25 mouse cellular contexts compared by ENCODE assay signal in genomic region chr2:171371751-171372150, GRCm38 (mm10).
A peak's percentile ranks its signal among the peaks of the same experiment; 100 is the strongest.
DNase-seq lines count a peak whose midpoint lies in the region; ATAC-seq lines count a peak whose summit lies in the region.
"Had no signal": no experiment of that assay in that cellular context is flagged by ENCODE, and none has a peak within 500 bp of the region (broad histone marks: within the 10 kb centered on the region; RNA-seq: fewer than 3 reads in every experiment).

No protein-coding gene starts in this region.

- H3K27me3 ChIP-seq in kidney, embryonic 15.5 days, result no peaks in the 10 kb centered on the region
- no peaks in the 10 kb centered on the region for H3K27me3 ChIP-seq in lung, embryonic 16.5 days (ENCODE audit: control insufficient read depth, insufficient read depth, low read depth, low read length)
- H3K27me3 ChIP-seq in intestine, embryonic 15.5 days (replicated peaks), result no peaks in the 10 kb centered on the region
- H3K27me3 ChIP-seq in forebrain, embryonic 11.5 days (ENCODE audit: control insufficient read depth, insufficient read depth, low read length), result no peaks in the 10 kb centered on the region
- H3K27me3 ChIP-seq: embryonic facial prominence, embryonic 13.5 days; limb, embryonic 12.5 days had no signal

- H3K4me3 ChIP-seq in kidney, embryonic 15.5 days (replicated peaks), result no peak overlapping the region
- H3K4me3 ChIP-seq in lung, embryonic 16.5 days (ENCODE audit: low read length), result no peak overlapping the region
- no peak overlapping the region for H3K4me3 ChIP-seq in intestine, embryonic 15.5 days (replicated peaks)
- no peak overlapping the region for H3K4me3 ChIP-seq in forebrain, embryonic 11.5 days (ENCODE audit: low read depth, low read length)
- H3K4me3 ChIP-seq: embryonic facial prominence, embryonic 13.5 days; erythroblast, embryonic 14.5 days; heart, embryonic 10.5 days; layer of hippocampus, adult 2 months; limb, embryonic 12.5 days; midbrain, embryonic 10.5 days; myocyte had no signal

- 12% methylated on average over 5 of the region's 5 CpGs for WGBS in kidney, embryonic 15.5 days
- 9% methylated on average over 5 of the region's 5 CpGs for WGBS in lung, embryonic 16.5 days
- WGBS in intestine, embryonic 15.5 days, result 32% methylated on average over 5 of the region's 5 CpGs
- WGBS in forebrain, embryonic 11.5 days, result 70% methylated on average over 5 of the region's 5 CpGs

- H3K9ac ChIP-seq in kidney, embryonic 15.5 days, result no peak overlapping the region
- H3K9ac ChIP-seq in lung, embryonic 16.5 days (ENCODE audit: low read length), result no peak overlapping the region
- no peak overlapping the region for H3K9ac ChIP-seq in intestine, embryonic 15.5 days
- H3K9ac ChIP-seq in forebrain, embryonic 11.5 days (ENCODE audit: low read length), result no peak overlapping the region
- H3K9ac ChIP-seq: embryonic facial prominence, embryonic 13.5 days; limb, embryonic 12.5 days; liver, postnatal 0 days had no signal

- ATAC-seq in kidney, embryonic 15.5 days (replicated peaks; ENCODE audit: low FRiP score), result peak; percentile 70
- ATAC-seq in lung, embryonic 16.5 days (ENCODE audit: low read depth), result peak; percentile 62
- no peak for ATAC-seq in intestine, embryonic 15.5 days
- no peak for ATAC-seq in forebrain, embryonic 11.5 days (replicated peaks; ENCODE audit: low FRiP score)
- ATAC-seq: forebrain, embryonic 14.5 days; liver, postnatal 0 days; midbrain, embryonic 16.5 days had no signal

- no peaks in the 10 kb centered on the region for H3K36me3 ChIP-seq in kidney, embryonic 15.5 days
- H3K36me3 ChIP-seq in lung, embryonic 16.5 days (ENCODE audit: control insufficient read depth, insufficient read depth, low read length), result no peaks in the 10 kb centered on the region
- H3K36me3 ChIP-seq in intestine, embryonic 15.5 days, result no peaks in the 10 kb centered on the region
- no peaks in the 10 kb centered on the region for H3K36me3 ChIP-seq in forebrain, embryonic 11.5 days (ENCODE audit: control insufficient read depth, insufficient read depth, low read length)
- H3K36me3 ChIP-seq: embryonic facial prominence, embryonic 13.5 days; heart, embryonic 10.5 days; limb, embryonic 12.5 days; midbrain, embryonic 10.5 days had no signal

- no peak for DNase-seq in kidney, postnatal 25 days
- no peak for DNase-seq in lung, postnatal 36 days
- peak; percentile 58 for DNase-seq in hindlimb bud, embryonic 11.5 days (ENCODE audit: extremely low spot score, low read depth, low spot score)
- no peak for DNase-seq in forebrain, embryonic 11.5 days (ENCODE audit: low spot score)
- DNase-seq: adrenal gland, postnatal 36 days; cerebellum, adult 9-10 months; gastrocnemius, postnatal 10 days; heart, postnatal 4 days; kidney, adult 2 months; liver, postnatal 0 days had no signal

- H3K9me3 ChIP-seq in kidney, embryonic 15.5 days (replicated peaks), result no peaks in the 10 kb centered on the region
- H3K9me3 ChIP-seq in lung, embryonic 16.5 days (ENCODE audit: control insufficient read depth, low read length), result no peaks in the 10 kb centered on the region
- no peaks in the 10 kb centered on the region for H3K9me3 ChIP-seq in intestine, embryonic 15.5 days
- no peaks in the 10 kb centered on the region for H3K9me3 ChIP-seq in forebrain, embryonic 11.5 days (ENCODE audit: control insufficient read depth, low read length)
- H3K9me3 ChIP-seq: embryonic facial prominence, embryonic 13.5 days; heart, embryonic 10.5 days; limb, embryonic 12.5 days; midbrain, embryonic 10.5 days had no signal

- H3K4me1 ChIP-seq in kidney, embryonic 15.5 days, result peaks cover 8% of the 10 kb centered on the region
- 0 out of 2 replicates have a peak, but pooled peaks cover 2% of the 10 kb centered on the region for H3K4me1 ChIP-seq in lung, embryonic 16.5 days (replicated peaks; ENCODE audit: control insufficient read depth, insufficient read depth, low read length)
- no peaks in the 10 kb centered on the region for H3K4me1 ChIP-seq in intestine, embryonic 15.5 days (replicated peaks)
- H3K4me1 ChIP-seq in forebrain, embryonic 11.5 days (replicated peaks; ENCODE audit: control insufficient read depth, insufficient read depth, low read length), result no peaks in the 10 kb centered on the region
- H3K4me1 ChIP-seq: embryonic facial prominence, embryonic 13.5 days; midbrain, embryonic 10.5 days had no signal

- H3K27ac ChIP-seq in kidney, embryonic 15.5 days, result no peak overlapping the region
- H3K27ac ChIP-seq in lung, embryonic 16.5 days (ENCODE audit: low read length), result no peak overlapping the region
- H3K27ac ChIP-seq in intestine, embryonic 15.5 days, result no peak overlapping the region
- H3K27ac ChIP-seq in forebrain, embryonic 11.5 days (ENCODE audit: low read depth, low read length), result no peak overlapping the region
- H3K27ac ChIP-seq: embryonic facial prominence, embryonic 13.5 days; heart, embryonic 10.5 days; layer of hippocampus, adult 2 months; limb, embryonic 12.5 days; macrophage; midbrain, embryonic 10.5 days; stomach, postnatal 0 days had no signal

- H3K4me2 ChIP-seq in kidney, embryonic 15.5 days, result no peak overlapping the region
- H3K4me2 ChIP-seq in lung, embryonic 16.5 days (ENCODE audit: low read depth, low read length), result no peak overlapping the region
- H3K4me2 ChIP-seq in intestine, embryonic 15.5 days (replicated peaks), result no peak overlapping the region
- H3K4me2 ChIP-seq in forebrain, embryonic 11.5 days (ENCODE audit: low read depth, low read length, severe bottlenecking), result no peak overlapping the region
- H3K4me2 ChIP-seq: embryonic facial prominence, embryonic 13.5 days; limb, embryonic 12.5 days; liver, embryonic 11.5 days had no signal

Comparison
In these comparisons a context has a peak if more than half of its experiments do, and no peak if none do; other contexts are left out.
1. ATAC-seq: peak in kidney, embryonic 15.5 days (single experiment) and lung, embryonic 16.5 days (single experiment); none in intestine, embryonic 15.5 days (single experiment) and forebrain, embryonic 11.5 days (single experiment).